Mouse (Mus musculus): ENCODE results near the gene Trim71. TPM values are rescaled to one million over a fixed set of nuclear protein-coding genes. Genes with fewer than 3 reads are reported as not detected.

The Trim71 gene
- total and polyA plus RNA-seq, 2 experiments from 2014 or later: under 0.01 TPM; not detected in 1

- H3K4me3 ChIP-seq (ENCODE audit: low read depth, low read length): no peak within 1 kb of the TSS
- ATAC-seq (ENCODE audit: insufficient read depth, low read depth) (no peak), DNase-seq (ENCODE audit: low spot score) (no peak)
- no peak within 1 kb of the TSS for H3K27ac ChIP-seq (ENCODE audit: low read depth)
- TF ChIP-seq CTCF (IDR thresholded peaks at IDR 0.05; ENCODE audit: low read depth) (no peak), EP300 (IDR thresholded peaks at IDR 0.05; ENCODE audit: low read depth) (no peak)
- H3K36me3 ChIP-seq (replicated peaks; ENCODE audit: control insufficient read depth, insufficient read depth, low read length): no peaks in the 10 kb centered on the region
- 85% methylated on average over 9 of the region's 9 CpGs for WGBS
- H3K4me1 ChIP-seq (ENCODE audit: control insufficient read depth, insufficient read depth): no peaks in the 10 kb centered on the region
- no peaks in the 10 kb centered on the region for H3K27me3 ChIP-seq (ENCODE audit: control insufficient read depth, insufficient read depth, low read length)
- no peak within 1 kb of the TSS for H3K9ac ChIP-seq (replicated peaks; ENCODE audit: low read depth, low read length)
- no peak within 1 kb of the TSS for H3K4me2 ChIP-seq (ENCODE audit: low read depth, low read length)
- no peaks in the 10 kb centered on the region for H3K9me3 ChIP-seq (replicated peaks; ENCODE audit: control insufficient read depth, low read length)
Measured at GRCm38 (mm10) chr9:114504816-114505215, 59.4 kb downstream of the Trim71 start, which contains the start of gene Ccr4. Gene Ccr4 (minus strand): TSS chr9:114504916.

- H3K4me1 ChIP-seq (ENCODE audit: control insufficient read depth, insufficient read depth): no peaks in the 10 kb centered on the region
- TF ChIP-seq EP300 (IDR thresholded peaks at IDR 0.05; ENCODE audit: low read depth) (no peak), CTCF (IDR thresholded peaks at IDR 0.05; ENCODE audit: low read depth) (no peak)
- H3K4me3 ChIP-seq (ENCODE audit: low read depth, low read length): no peak overlapping the region
- DNase-seq (ENCODE audit: low spot score): no peak
- no peaks in the 10 kb centered on the region for H3K36me3 ChIP-seq (replicated peaks; ENCODE audit: control insufficient read depth, insufficient read depth, low read length)
- no peaks in the 10 kb centered on the region for H3K27me3 ChIP-seq (ENCODE audit: control insufficient read depth, insufficient read depth, low read length)
- no peaks in the 10 kb centered on the region for H3K9me3 ChIP-seq (replicated peaks; ENCODE audit: control insufficient read depth, low read length)
- 46% methylated on average over 15 of the region's 15 CpGs for WGBS
- no peak overlapping the region for H3K4me2 ChIP-seq (ENCODE audit: low read depth, low read length)
- no peak for ATAC-seq (ENCODE audit: insufficient read depth, low read depth)
- no peak overlapping the region for H3K9ac ChIP-seq (replicated peaks; ENCODE audit: low read depth, low read length)
- H3K27ac ChIP-seq (ENCODE audit: low read depth): no peak overlapping the region
Measured at GRCm38 (mm10) chr9:114502711-114503427, 61.3 kb downstream of the Trim71 start.

- WGBS: 95% methylated on average over 11 of the region's 11 CpGs
- Histone ChIP-seq H3K27me3 (ENCODE audit: control insufficient read depth, insufficient read depth, low read length) (no peaks in the 10 kb centered on the region), H3K4me1 (ENCODE audit: control insufficient read depth, insufficient read depth) (no peaks in the 10 kb centered on the region), H3K36me3 (replicated peaks; ENCODE audit: control insufficient read depth, insufficient read depth, low read length) (no peaks in the 10 kb centered on the region), H3K4me3 (ENCODE audit: low read depth, low read length) (no peak overlapping the region), H3K27ac (ENCODE audit: low read depth) (no peak overlapping the region), H3K9ac (replicated peaks; ENCODE audit: low read depth, low read length) (no peak overlapping the region), H3K4me2 (ENCODE audit: low read depth, low read length) (no peak overlapping the region), H3K9me3 (replicated peaks; ENCODE audit: control insufficient read depth, low read length) (no peaks in the 10 kb centered on the region)
- DNase-seq (ENCODE audit: low spot score) (no peak), ATAC-seq (ENCODE audit: insufficient read depth, low read depth) (no peak)
- TF ChIP-seq EP300 (IDR thresholded peaks at IDR 0.05; ENCODE audit: low read depth) (no peak), CTCF (IDR thresholded peaks at IDR 0.05; ENCODE audit: low read depth) (no peak)
Measured at GRCm38 (mm10) chr9:114501913-114502312, 62.3 kb downstream of the Trim71 start.

GRCm38 (mm10) chr9:114501111-114501510, 63.1 kb downstream of the Trim71 start:
- DNase-seq (ENCODE audit: low spot score): no peak
- 89% methylated on average over 7 of the region's 7 CpGs for WGBS
- Histone ChIP-seq H3K27ac (ENCODE audit: low read depth) (no peak overlapping the region), H3K4me3 (ENCODE audit: low read depth, low read length) (no peak overlapping the region), H3K4me1 (ENCODE audit: control insufficient read depth, insufficient read depth) (no peaks in the 10 kb centered on the region), H3K9me3 (replicated peaks; ENCODE audit: control insufficient read depth, low read length) (no peaks in the 10 kb centered on the region), H3K4me2 (ENCODE audit: low read depth, low read length) (no peak overlapping the region), H3K36me3 (replicated peaks; ENCODE audit: control insufficient read depth, insufficient read depth, low read length) (no peaks in the 10 kb centered on the region), H3K9ac (replicated peaks; ENCODE audit: low read depth, low read length) (no peak overlapping the region), H3K27me3 (ENCODE audit: control insufficient read depth, insufficient read depth, low read length) (no peaks in the 10 kb centered on the region)
- no peak for TF ChIP-seq EP300 (IDR thresholded peaks at IDR 0.05; ENCODE audit: low read depth)
- no peak for TF ChIP-seq CTCF (IDR thresholded peaks at IDR 0.05; ENCODE audit: low read depth)
- no peak for ATAC-seq (ENCODE audit: insufficient read depth, low read depth)

- H3K27ac ChIP-seq (ENCODE audit: low read depth): no peak overlapping the region
- H3K36me3 ChIP-seq (replicated peaks; ENCODE audit: control insufficient read depth, insufficient read depth, low read length): no peaks in the 10 kb centered on the region
- H3K4me3 ChIP-seq (ENCODE audit: low read depth, low read length): no peak overlapping the region
- DNase-seq (ENCODE audit: low spot score): peak; percentile 75
- WGBS: 18% methylated on average over 15 of the region's 15 CpGs
- no peak for ATAC-seq (ENCODE audit: insufficient read depth, low read depth)
- no peak overlapping the region for H3K9ac ChIP-seq (replicated peaks; ENCODE audit: low read depth, low read length)
- no peaks in the 10 kb centered on the region for H3K9me3 ChIP-seq (replicated peaks; ENCODE audit: control insufficient read depth, low read length)
- H3K4me2 ChIP-seq (ENCODE audit: low read depth, low read length): no peak overlapping the region
- no peaks in the 10 kb centered on the region for H3K4me1 ChIP-seq (ENCODE audit: control insufficient read depth, insufficient read depth)
- no peak for TF ChIP-seq EP300 (IDR thresholded peaks at IDR 0.05; ENCODE audit: low read depth)
- TF ChIP-seq CTCF (IDR thresholded peaks at IDR 0.05; ENCODE audit: low read depth): peak; percentile 76
- H3K27me3 ChIP-seq (ENCODE audit: control insufficient read depth, insufficient read depth, low read length): no peaks in the 10 kb centered on the region
Measured at GRCm38 (mm10) chr9:114499783-114500515, 64.2 kb downstream of the Trim71 start.
